Mouse (Mus musculus) kidney, postnatal 0 days (tissue): ENCODE data around the gene Epor. TPM values are rescaled to one million over a fixed set of nuclear protein-coding genes. Genes with fewer than 3 reads are reported as not detected.

Experiments used
- ATAC-seq: fragments of 200-750 bp; cut with Nextera tagmentation; replicated peaks from 2 replicates; pipeline ENCODE4 v1.8.0; 2017; ENCODE audit warnings: low read depth, moderate number of reproducible peaks, moderate TSS enrichment, moderate library complexity; ENCODE audit not compliant: low FRiP score
- DNase-seq: peaks from one replicate; pipeline ENCODE4 v3.0.0-alpha.2; 2016; ENCODE audit warnings: low spot score
- H3K27ac ChIP-seq: fragments of 300-500 bp; sonication (generic); 2 replicates; pipeline ENCODE4 v1.5.1; 2014; ENCODE audit warnings: mild to moderate bottlenecking
- H3K27me3 ChIP-seq: fragments of 300-500 bp; sonication (generic); 2 replicates; pipeline ENCODE4 v1.6.1; 2014; ENCODE audit warnings: low read length, mixed read lengths; ENCODE audit not compliant: insufficient read depth
- H3K36me3 ChIP-seq: fragments of 300-500 bp; sonication (generic); 2 replicates; pipeline ENCODE4 v1.6.1; 2014; ENCODE audit warnings: low read length, mixed read lengths; ENCODE audit not compliant: insufficient read depth
- H3K4me1 ChIP-seq: fragments of 300-500 bp; sonication (generic); replicated peaks from 2 replicates; pipeline ENCODE4 v1.6.1; 2014; ENCODE audit warnings: antibody characterized with exemption, low read length, mixed read lengths; ENCODE audit not compliant: insufficient read depth
- H3K4me2 ChIP-seq: fragments of 300-500 bp; sonication (generic); 2 replicates; pipeline ENCODE4 v1.6.1; 2014; ENCODE audit warnings: mild to moderate bottlenecking, low read length, moderate library complexity, mixed read lengths
- H3K4me3 ChIP-seq: fragments of 300-500 bp; sonication (generic); replicated peaks from 2 replicates; pipeline ENCODE4 v1.5.1; 2014; ENCODE audit warnings: low read depth, low read length
- H3K9ac ChIP-seq: fragments of 300-500 bp; sonication (generic); 2 replicates; pipeline ENCODE4 v1.6.1; 2014; ENCODE audit warnings: low read depth, low read length
- H3K9me3 ChIP-seq: fragments of 300-500 bp; sonication (generic); replicated peaks from 2 replicates; pipeline ENCODE4 v1.6.1; 2016; ENCODE audit warnings: low read length, inconsistent platforms, mixed read lengths
- CTCF ChIP-seq: IDR thresholded peaks from 2 replicates; pipeline ENCODE4 v1.5.1; 2016; ENCODE audit warnings: antibody characterized with exemption, low read depth, mild to moderate bottlenecking, moderate library complexity
- WGBS: fragments of 180-500 bp; shearing (Covaris S2); extraction: QIAGEN DNeasy Blood & Tissue Kit; methylation state at CpG from one replicate; pipeline ENCODE4 v1.1.7; 2014; 5-methylcytosine and 5-hydroxymethylcytosine counted together
- polyA plus RNA-seq: library from polyadenylated mRNA; unstranded; fragments of >200 nt; fragmentation: Nextera tagmentation; extraction: Ambion mirVana; gene quantifications from 2 replicates; pipeline ENCODE4 v1.2.1, GENCODE M21; 2015

Epor gene
- polyA plus RNA-seq, 1 experiment from 2014 or later: 16.1 TPM

DNA sequence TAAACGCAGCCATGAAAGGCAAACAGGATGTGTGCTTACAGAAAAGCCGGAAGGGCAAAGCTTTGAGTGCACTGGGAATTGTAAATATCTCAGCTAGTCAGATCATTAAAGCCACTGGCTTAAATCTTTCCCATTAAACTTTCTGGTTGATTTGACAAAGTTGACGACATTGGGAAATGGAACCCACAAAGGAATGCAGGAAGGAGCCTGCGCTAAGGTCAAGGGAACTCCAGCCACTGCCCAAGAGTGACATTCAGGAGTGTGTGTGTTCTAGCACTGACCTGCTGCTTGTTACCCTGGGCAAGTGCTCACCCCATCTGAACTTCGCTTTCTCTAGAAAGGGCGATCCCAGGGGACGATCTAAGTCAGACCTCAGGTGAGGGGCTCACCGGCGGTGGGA is 3.2 kb downstream of the Epor start:
- ATAC-seq: no peak
- peak overlapping the region; percentile 89 for H3K4me2 ChIP-seq
- no peak overlapping the region for H3K4me3 ChIP-seq

DNA sequence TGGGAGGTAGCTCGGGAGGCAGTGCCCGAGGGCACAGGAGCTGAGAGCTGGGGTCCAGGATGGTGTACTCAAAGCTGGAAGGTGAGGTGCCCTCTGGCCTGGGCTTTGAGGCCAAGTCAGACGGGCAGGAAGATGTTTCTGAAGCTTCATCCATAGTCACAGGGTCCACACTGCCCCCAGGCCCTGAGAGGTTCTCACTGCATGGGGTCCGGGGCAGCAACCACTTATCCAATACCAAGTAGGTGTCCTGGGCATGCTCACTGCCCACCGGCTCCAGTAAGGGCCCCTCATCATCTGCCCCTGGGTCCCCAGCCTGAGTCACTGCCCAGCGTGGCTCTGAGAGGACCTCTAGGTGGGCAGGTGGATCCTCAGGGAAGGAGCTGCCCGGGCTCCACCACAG is 4.1 kb downstream of the Epor start:
- no peak for TF ChIP-seq CTCF
- WGBS: 89% methylated on average over 7 of the region's 7 CpGs
- no peak for ATAC-seq
- Histone ChIP-seq H3K4me1 (peaks cover 29% of the 10 kb centered on the region), H3K9ac (no peak overlapping the region), H3K4me3 (no peak overlapping the region), H3K27ac (0 out of 2 replicates have a peak overlapping the region, but pooled peaks have one; percentile 54), H3K27me3 (0 out of 2 replicates have a peak, but pooled peaks cover 6% of the 10 kb centered on the region), H3K4me2 (no peak overlapping the region), H3K9me3 (no peaks in the 10 kb centered on the region), H3K36me3 (no peaks in the 10 kb centered on the region)
- DNase-seq: no peak

More for the DNA sequence above, 3.2 kb downstream of the Epor start:
- Histone ChIP-seq H3K9ac (no peak overlapping the region), H3K27me3 (0 out of 2 replicates have a peak, but pooled peaks cover 6% of the 10 kb centered on the region), H3K27ac (peak overlapping the region; percentile 54), H3K36me3 (no peaks in the 10 kb centered on the region), H3K4me1 (peaks cover 29% of the 10 kb centered on the region), H3K9me3 (no peaks in the 10 kb centered on the region)
- DNase-seq: peak; percentile 82
- TF ChIP-seq CTCF: no peak
- 30% methylated on average over 9 of the region's 9 CpGs for WGBS

DNA sequence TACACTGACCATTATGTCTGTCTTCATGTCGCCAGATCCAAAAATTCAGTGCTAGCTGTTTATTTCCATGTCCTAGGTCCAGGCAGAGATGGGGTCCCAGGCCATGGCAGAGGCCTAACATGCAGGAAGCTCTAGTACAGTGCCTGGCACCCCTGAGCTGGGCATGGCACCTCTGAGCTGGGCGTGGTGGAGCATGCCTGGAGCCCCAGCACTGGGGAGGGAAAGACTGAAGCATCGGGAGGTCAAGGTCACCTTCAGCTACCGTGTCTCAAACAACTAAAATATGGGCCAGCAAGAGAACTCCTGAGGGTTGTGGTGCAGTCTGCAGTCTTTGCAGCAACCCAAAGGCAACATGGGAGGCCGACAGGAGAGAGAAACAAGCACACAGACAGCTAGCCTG is 4.9 kb downstream of the Epor start:
- WGBS: 78% methylated on average over 5 of the region's 5 CpGs
- no peak overlapping the region for H3K4me3 ChIP-seq
- DNase-seq: no peak
- no peaks in the 10 kb centered on the region for H3K36me3 ChIP-seq
- TF ChIP-seq CTCF: no peak
- H3K4me1 ChIP-seq: peaks cover 29% of the 10 kb centered on the region
- no peak for ATAC-seq
- no peaks in the 10 kb centered on the region for H3K9me3 ChIP-seq
- H3K9ac ChIP-seq: no peak overlapping the region
- H3K27me3 ChIP-seq: 0 out of 2 replicates have a peak, but pooled peaks cover 6% of the 10 kb centered on the region
- no peak overlapping the region for H3K27ac ChIP-seq
- no peak overlapping the region for H3K4me2 ChIP-seq

DNA sequence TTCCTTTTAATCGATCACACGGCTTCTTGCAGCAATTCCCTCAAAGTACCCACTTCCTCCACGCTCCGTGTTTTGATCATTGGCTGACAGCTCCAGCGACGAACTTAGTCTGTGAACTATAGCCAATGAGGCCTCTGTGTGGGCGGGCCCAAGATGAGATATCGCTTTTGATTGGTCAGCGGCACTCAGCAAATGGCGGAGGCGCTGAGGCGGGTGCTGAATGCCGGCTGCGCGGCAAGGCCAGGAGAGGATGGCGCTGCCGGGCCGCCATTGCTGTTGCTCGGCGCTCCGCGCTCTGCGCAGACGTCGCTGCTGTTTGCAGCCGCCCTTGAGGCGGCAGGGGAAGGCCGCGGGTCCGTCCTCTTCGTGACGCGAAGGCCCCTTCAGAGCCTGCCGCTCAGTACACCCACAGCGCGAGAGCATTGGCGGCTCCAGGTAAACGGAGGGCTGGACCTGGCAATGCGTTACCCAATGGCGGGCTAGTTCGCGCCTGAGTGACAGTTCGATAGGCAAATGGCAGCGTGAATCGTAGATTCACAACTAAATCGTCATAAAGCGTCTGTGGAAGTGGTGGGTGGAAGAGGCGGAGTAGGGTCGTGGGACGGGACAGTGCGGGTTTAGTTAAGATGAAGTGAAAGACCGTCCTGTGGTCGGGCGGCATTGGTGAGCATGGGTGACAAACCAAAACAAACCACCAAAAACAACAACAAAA is 7.6 kb downstream of the Epor start, which contains the start of gene Swsap1:
Gene Swsap1, plus strand, starts transcription at position 186 of the 712 bp plus-strand sequence.
- no peaks in the 10 kb centered on the region for H3K27me3 ChIP-seq
- TF ChIP-seq CTCF: no peak
- DNase-seq: peak; percentile 99
- H3K4me3 ChIP-seq: peak within 1 kb of the TSS; percentile 61
- H3K4me1 ChIP-seq: peaks cover 6% of the 10 kb centered on the region
- peak within 1 kb of the TSS; percentile 70 for H3K4me2 ChIP-seq
- under 1% methylated on average over 54 of the region's 54 CpGs for whole genome bisulfite sequencing
- H3K27ac ChIP-seq: peak within 1 kb of the TSS; percentile 95
- peak within 1 kb of the TSS; percentile 67 for H3K9ac ChIP-seq
- H3K36me3 ChIP-seq: no peaks in the 10 kb centered on the region
- ATAC-seq: peak; percentile 97
- H3K9me3 ChIP-seq: no peaks in the 10 kb centered on the region

DNA sequence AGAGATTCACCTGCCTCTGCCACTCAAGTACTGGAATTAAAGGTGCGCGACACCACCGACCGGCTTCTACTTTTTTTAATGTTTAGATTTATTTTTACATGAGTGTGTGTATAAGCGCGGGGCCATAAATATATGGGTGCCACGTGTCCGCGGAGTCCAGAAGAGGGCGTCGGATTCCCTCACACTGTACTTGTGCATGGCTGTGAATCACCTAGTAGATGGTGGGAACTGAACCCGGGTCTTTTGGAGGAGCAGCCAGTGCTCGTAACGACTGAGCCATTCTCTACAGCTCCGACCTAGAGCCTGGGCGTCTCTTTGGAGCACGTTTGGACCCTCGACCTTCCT is 8.1 kb downstream of the Epor start:
- Histone ChIP-seq H3K4me1 (peaks cover under 1% of the 10 kb centered on the region; the same call in 1 of the 2 replicates), H3K4me2 (peak overlapping the region; percentile 70), H3K9ac (no peak overlapping the region), H3K27ac (peak overlapping the region; percentile 95; the same call in 1 of the 2 replicates), H3K36me3 (no peaks in the 10 kb centered on the region), H3K9me3 (no peaks in the 10 kb centered on the region), H3K27me3 (no peaks in the 10 kb centered on the region), H3K4me3 (peak overlapping the region; percentile 61)
- WGBS: 3% methylated on average over 18 of the region's 18 CpGs
- ATAC-seq (peak; percentile 51), DNase-seq (no peak)
- TF ChIP-seq CTCF: peak; percentile 57

DNA sequence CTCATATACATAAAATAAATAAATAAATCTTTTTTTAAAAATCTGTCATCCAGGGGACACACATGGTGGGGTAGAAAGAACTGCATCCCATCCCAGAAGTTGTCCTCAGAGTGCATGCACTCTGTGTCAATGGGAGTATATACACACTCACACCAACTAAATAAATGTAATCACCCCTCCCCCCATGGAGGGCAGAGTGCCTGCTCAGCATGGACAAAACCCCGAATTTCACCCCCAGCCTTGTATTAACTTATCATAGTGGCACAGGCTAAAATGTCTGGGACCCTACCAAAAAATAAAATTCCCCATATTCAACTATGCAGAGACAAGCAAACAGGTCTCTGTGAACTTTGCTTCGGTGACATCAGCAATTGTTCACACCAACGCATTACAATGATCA is 8.7 kb downstream of the Epor start:
- ATAC-seq: no peak
- Histone ChIP-seq H3K27ac (no peak overlapping the region), H3K36me3 (no peaks in the 10 kb centered on the region), H3K9me3 (no peaks in the 10 kb centered on the region), H3K4me3 (no peak overlapping the region), H3K9ac (no peak overlapping the region), H3K27me3 (no peaks in the 10 kb centered on the region), H3K4me2 (no peak overlapping the region), H3K4me1 (no peaks in the 10 kb centered on the region)
- DNase-seq: no peak
- no peak for TF ChIP-seq CTCF
- WGBS: 77% methylated on average over 3 of the region's 3 CpGs

DNA sequence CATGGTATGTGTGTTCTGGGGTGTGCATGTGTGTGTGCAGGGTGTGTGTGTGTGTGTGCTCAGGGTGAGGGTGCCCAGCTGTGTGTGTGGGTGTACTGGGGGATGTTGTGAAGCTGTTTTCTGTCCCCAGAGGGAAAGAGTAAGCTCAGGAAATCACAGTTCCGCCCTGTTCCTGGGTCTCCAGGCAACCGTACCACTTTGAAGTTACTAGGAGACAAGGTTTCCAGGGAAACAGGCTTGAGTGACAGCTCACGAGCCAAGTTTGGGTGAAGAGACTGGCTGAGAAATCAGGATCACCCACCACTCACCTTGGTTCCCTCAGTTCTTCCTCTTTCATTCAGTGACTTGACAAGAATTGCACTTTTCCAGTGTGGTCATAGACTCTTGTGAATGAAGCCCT is 9.7 kb downstream of the Epor start:
- Histone ChIP-seq H3K4me1 (no peaks in the 10 kb centered on the region), H3K36me3 (no peaks in the 10 kb centered on the region), H3K27me3 (no peaks in the 10 kb centered on the region), H3K27ac (no peak overlapping the region), H3K4me3 (no peak overlapping the region), H3K9me3 (no peaks in the 10 kb centered on the region), H3K9ac (no peak overlapping the region), H3K4me2 (no peak overlapping the region)
- no peak for DNase-seq
- whole genome bisulfite sequencing: 13% methylated on average over 3 of the region's 3 CpGs
- TF ChIP-seq CTCF: no peak
- no peak for ATAC-seq
